Mouse (Mus musculus): ENCODE measurements at regions not wholly inside any gene's neighbourhood (a gene's known extent, or its start where the extent isn't known, plus 50 kb on each side); places are given as distances from the start of the nearest gene placed in this dataset.

- no peak for TF ChIP-seq POLR2A (IDR thresholded peaks at IDR 0.05; ENCODE audit: extremely low read depth, insufficient read depth, low read length)
- no peak for TF ChIP-seq CTCF (IDR thresholded peaks at IDR 0.05; ENCODE audit: low read depth, low read length)
Observed at GRCm38 (mm10) chr10:15037571-15037970, 319.6 kb upstream of the Gje1 start.
